Mouse (Mus musculus): ENCODE results near the gene Kif26a. TPM values are rescaled to one million over a fixed set of nuclear protein-coding genes. Genes with fewer than 3 reads are reported as not detected.
A peak's percentile ranks its signal among the peaks of the same experiment; 100 is the strongest.

The Kif26a gene
- polyA plus RNA-seq, 1 experiment from 2014 or later, result 2.0 TPM

DNA sequence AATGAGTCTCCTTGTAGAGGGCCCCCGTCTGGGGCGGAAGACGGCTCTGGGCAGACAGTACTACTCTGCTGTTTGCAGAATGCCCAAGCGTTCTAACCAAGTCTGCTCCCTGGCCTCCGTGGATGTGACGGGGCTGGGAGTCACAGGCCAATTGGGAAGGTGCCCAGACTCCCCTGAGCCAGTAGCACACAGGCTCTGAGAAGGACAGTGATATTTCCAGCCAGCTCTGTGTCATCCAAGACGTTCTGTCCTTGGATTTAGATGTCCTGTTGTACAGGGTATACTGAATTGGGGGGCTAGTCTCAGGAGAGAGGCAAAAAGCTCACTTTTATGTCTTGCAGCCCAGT is 36.6 kb downstream of the Kif26a start:
- no peak overlapping the region for H3K9ac ChIP-seq (ENCODE audit: low read length)
- H3K36me3 ChIP-seq (ENCODE audit: control insufficient read depth, insufficient read depth, low read length), result no peaks in the 10 kb centered on the region
- H3K27ac ChIP-seq (ENCODE audit: low read depth, low read length), result no peak overlapping the region

DNA sequence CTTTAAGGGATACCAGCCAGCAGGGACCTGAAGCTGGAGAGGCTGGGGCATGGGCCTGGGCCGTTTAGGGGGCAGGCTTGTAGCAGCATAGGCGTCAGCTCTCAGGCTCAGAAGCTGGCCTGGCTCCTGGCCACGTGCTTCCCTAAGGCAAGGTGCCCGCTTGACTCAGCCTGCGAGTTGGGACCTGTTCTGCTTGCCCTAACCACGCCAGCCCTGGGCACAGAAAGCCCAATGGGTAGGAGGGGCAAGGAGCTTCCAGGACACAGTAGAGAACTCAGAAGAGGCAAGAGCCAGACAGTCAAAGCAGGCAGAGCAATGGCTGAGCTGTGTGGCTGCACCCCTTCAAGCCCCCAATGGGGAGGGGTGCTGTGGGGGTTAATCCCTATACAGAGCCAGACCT is 37.7 kb downstream of the Kif26a start:
- Histone ChIP-seq H3K9me3 (ENCODE audit: control insufficient read depth, low read length) (no peaks in the 10 kb centered on the region), H3K4me2 (ENCODE audit: low read depth) (no peak overlapping the region), H3K4me1 (ENCODE audit: control insufficient read depth, insufficient read depth, low read length) (no peaks in the 10 kb centered on the region), H3K27ac (ENCODE audit: low read depth, low read length) (no peak overlapping the region), H3K27me3 (ENCODE audit: control insufficient read depth, insufficient read depth, low read length) (no peaks in the 10 kb centered on the region), H3K9ac (ENCODE audit: low read length) (no peak overlapping the region), H3K4me3 (ENCODE audit: low read depth, low read length) (no peak overlapping the region), H3K36me3 (ENCODE audit: control insufficient read depth, insufficient read depth, low read length) (no peaks in the 10 kb centered on the region)
- DNase-seq (ENCODE audit: low spot score), result no peak
- WGBS, result 70% methylated on average over 6 of the region's 6 CpGs
- ATAC-seq (ENCODE audit: insufficient read depth, low FRiP score, low TSS enrichment), result no peak

More for the DNA sequence above, 36.6 kb downstream of the Kif26a start:
- ATAC-seq (ENCODE audit: insufficient read depth, low FRiP score, low TSS enrichment) (no peak), DNase-seq (ENCODE audit: low spot score) (no peak)
- H3K4me3 ChIP-seq (ENCODE audit: low read depth, low read length), result no peak overlapping the region
- H3K4me2 ChIP-seq (ENCODE audit: low read depth), result no peak overlapping the region
- no peaks in the 10 kb centered on the region for H3K9me3 ChIP-seq (ENCODE audit: control insufficient read depth, low read length)
- WGBS, result 39% methylated on average over 7 of the region's 7 CpGs
- H3K4me1 ChIP-seq (ENCODE audit: control insufficient read depth, insufficient read depth, low read length), result no peaks in the 10 kb centered on the region
- no peaks in the 10 kb centered on the region for H3K27me3 ChIP-seq (ENCODE audit: control insufficient read depth, insufficient read depth, low read length)

DNA sequence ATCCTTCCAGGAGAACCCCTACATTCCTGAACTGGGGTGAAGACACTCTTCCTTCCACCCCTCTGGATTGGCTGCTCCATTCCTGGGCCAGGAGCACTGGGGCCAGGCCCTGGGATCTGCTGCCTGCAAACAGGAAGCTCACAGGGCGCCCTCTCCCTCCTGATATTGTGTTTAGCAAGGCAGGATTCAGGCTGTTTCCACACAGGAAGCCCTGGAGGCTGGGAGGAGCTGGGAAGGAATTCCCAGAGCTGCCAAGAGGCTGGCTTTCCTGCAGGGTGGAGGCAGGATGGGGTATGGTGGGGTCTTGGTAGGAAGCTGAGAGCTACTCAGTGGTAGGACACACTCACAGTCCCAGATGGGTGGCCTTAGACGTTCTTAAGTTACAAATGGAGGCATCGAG is 38.4 kb downstream of the Kif26a start:
- 49% methylated on average over 3 of the region's 3 CpGs for WGBS
- Histone ChIP-seq H3K27ac (ENCODE audit: low read depth, low read length) (no peak overlapping the region), H3K9ac (ENCODE audit: low read length) (no peak overlapping the region), H3K4me3 (ENCODE audit: low read depth, low read length) (no peak overlapping the region), H3K4me1 (ENCODE audit: control insufficient read depth, insufficient read depth, low read length) (no peaks in the 10 kb centered on the region), H3K9me3 (ENCODE audit: control insufficient read depth, low read length) (no peaks in the 10 kb centered on the region), H3K36me3 (ENCODE audit: control insufficient read depth, insufficient read depth, low read length) (no peaks in the 10 kb centered on the region), H3K27me3 (ENCODE audit: control insufficient read depth, insufficient read depth, low read length) (no peaks in the 10 kb centered on the region), H3K4me2 (ENCODE audit: low read depth) (no peak overlapping the region)
- DNase-seq (ENCODE audit: low spot score) (no peak), ATAC-seq (ENCODE audit: insufficient read depth, low FRiP score, low TSS enrichment) (no peak)

DNA sequence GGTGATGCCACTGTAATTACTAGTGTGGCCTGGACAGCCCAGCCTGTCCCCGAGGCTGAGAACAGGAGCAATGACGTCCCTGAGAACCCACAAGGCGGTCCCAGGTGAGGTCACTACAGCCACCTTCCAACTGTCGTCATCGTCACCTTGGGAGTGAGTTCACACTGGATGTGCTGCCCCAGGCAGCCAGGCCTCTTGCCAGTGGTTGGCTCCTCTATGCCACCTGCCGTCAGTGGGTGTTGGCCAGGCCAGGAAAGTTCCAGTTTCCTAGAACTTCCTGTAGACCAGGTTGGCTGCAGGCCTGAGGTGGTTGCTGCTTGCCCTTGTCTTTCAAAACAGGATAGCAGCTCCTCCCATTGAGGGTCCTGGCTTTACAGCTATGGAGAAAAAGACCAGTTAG is 40.9 kb downstream of the Kif26a start:
- 82% methylated on average over 6 of the region's 6 CpGs for WGBS
- Histone ChIP-seq H3K4me1 (ENCODE audit: control insufficient read depth, insufficient read depth, low read length) (no peaks in the 10 kb centered on the region), H3K27ac (ENCODE audit: low read depth, low read length) (no peak overlapping the region), H3K9ac (ENCODE audit: low read length) (no peak overlapping the region), H3K36me3 (ENCODE audit: control insufficient read depth, insufficient read depth, low read length) (no peaks in the 10 kb centered on the region), H3K27me3 (ENCODE audit: control insufficient read depth, insufficient read depth, low read length) (no peaks in the 10 kb centered on the region), H3K4me3 (ENCODE audit: low read depth, low read length) (no peak overlapping the region), H3K4me2 (ENCODE audit: low read depth) (no peak overlapping the region), H3K9me3 (ENCODE audit: control insufficient read depth, low read length) (no peaks in the 10 kb centered on the region)
- no peak for ATAC-seq (ENCODE audit: insufficient read depth, low FRiP score, low TSS enrichment)
- no peak for DNase-seq (ENCODE audit: low spot score)

DNA sequence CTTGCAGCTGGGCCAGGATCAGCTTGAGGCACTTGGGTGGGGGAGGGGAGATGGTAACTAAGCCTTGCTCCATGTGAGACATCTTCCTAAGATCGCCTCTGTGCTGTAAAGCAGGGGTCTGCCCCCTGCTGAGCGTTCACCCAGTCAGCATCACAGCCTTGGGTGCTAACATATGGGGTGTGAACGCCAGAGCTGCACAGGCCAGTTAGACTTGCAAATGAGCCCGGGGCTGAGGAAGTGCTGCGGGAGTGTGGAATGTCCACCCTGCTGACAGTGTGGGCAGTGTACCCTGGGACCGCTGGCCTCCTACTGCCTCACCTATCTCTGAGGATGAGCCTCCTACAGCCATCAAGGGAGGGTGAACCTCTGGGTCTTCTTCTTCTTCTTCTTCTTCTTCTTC is 45.7 kb downstream of the Kif26a start:
- 48% methylated on average over 6 of the region's 6 CpGs for WGBS
- no peak for DNase-seq (ENCODE audit: low spot score)

DNA sequence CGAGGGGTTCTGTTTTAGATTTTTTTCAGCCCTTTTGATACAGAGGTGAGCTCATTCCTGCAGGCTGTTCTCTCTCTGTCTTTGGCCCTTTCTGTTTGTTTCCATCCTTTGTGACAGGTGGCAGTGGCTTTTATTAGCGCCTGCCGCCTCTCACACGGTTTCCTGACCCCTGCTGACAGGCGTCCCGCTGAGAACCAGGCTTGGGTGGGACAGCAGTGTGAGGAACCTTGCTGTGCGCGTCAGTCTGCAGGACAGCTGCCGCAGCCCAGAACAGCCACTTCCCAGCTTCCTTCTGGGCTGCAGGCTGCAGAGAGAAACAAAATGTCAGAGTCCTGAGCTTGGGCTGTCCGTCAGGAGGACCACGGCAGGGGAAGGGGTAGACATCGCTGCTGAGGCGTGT is 49.0 kb downstream of the Kif26a start:
- DNase-seq (ENCODE audit: low spot score) (no peak), ATAC-seq (ENCODE audit: insufficient read depth, low FRiP score, low TSS enrichment) (no peak)
- Histone ChIP-seq H3K4me1 (ENCODE audit: control insufficient read depth, insufficient read depth, low read length) (peaks cover 7% of the 10 kb centered on the region), H3K4me3 (ENCODE audit: low read depth, low read length) (no peak overlapping the region), H3K4me2 (ENCODE audit: low read depth) (0 out of 2 replicates have a peak overlapping the region, but pooled peaks have one; percentile 19), H3K36me3 (ENCODE audit: control insufficient read depth, insufficient read depth, low read length) (no peaks in the 10 kb centered on the region), H3K27me3 (ENCODE audit: control insufficient read depth, insufficient read depth, low read length) (no peaks in the 10 kb centered on the region), H3K9ac (ENCODE audit: low read length) (peak overlapping the region; percentile 20; the same call in 1 of the 2 replicates), H3K27ac (ENCODE audit: low read depth, low read length) (no peak overlapping the region), H3K9me3 (ENCODE audit: control insufficient read depth, low read length) (no peaks in the 10 kb centered on the region)
- 4% methylated on average over 13 of the region's 13 CpGs for WGBS

More for the DNA sequence above, 45.7 kb downstream of the Kif26a start:
- Histone ChIP-seq H3K4me1 (ENCODE audit: control insufficient read depth, insufficient read depth, low read length) (peaks cover 7% of the 10 kb centered on the region), H3K4me2 (ENCODE audit: low read depth) (no peak overlapping the region), H3K9ac (ENCODE audit: low read length) (no peak overlapping the region), H3K27me3 (ENCODE audit: control insufficient read depth, insufficient read depth, low read length) (no peaks in the 10 kb centered on the region), H3K27ac (ENCODE audit: low read depth, low read length) (no peak overlapping the region), H3K36me3 (ENCODE audit: control insufficient read depth, insufficient read depth, low read length) (no peaks in the 10 kb centered on the region), H3K9me3 (ENCODE audit: control insufficient read depth, low read length) (no peaks in the 10 kb centered on the region), H3K4me3 (ENCODE audit: low read depth, low read length) (no peak overlapping the region)
- ATAC-seq (ENCODE audit: insufficient read depth, low FRiP score, low TSS enrichment), result no peak

DNA sequence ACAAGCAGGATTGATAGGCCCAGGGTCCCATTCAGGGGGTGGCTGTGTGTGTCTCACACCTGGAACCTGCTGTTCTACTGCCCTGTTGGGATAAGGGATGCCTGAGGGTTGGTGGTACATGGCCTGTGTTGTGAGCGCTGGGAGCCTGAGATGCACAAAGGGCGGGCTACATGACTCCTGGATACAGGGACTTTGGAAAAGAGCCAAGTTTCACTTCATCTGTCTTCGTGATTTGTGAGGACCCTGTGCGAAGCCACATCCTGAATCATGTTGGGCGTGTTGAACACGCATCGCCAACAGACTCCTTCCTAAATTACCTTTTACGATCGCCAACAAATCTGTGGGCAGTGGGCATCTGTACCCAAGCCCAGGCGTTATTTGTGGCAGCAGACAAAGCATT is 50.6 kb downstream of the Kif26a start:
- Histone ChIP-seq H3K27me3 (ENCODE audit: control insufficient read depth, insufficient read depth, low read length) (no peaks in the 10 kb centered on the region), H3K9ac (ENCODE audit: low read length) (no peak overlapping the region), H3K36me3 (ENCODE audit: control insufficient read depth, insufficient read depth, low read length) (no peaks in the 10 kb centered on the region), H3K4me3 (ENCODE audit: low read depth, low read length) (no peak overlapping the region), H3K4me1 (ENCODE audit: control insufficient read depth, insufficient read depth, low read length) (peaks cover 7% of the 10 kb centered on the region), H3K9me3 (ENCODE audit: control insufficient read depth, low read length) (no peaks in the 10 kb centered on the region), H3K27ac (ENCODE audit: low read depth, low read length) (no peak overlapping the region), H3K4me2 (ENCODE audit: low read depth) (no peak overlapping the region)
- DNase-seq (ENCODE audit: low spot score) (no peak), ATAC-seq (ENCODE audit: insufficient read depth, low FRiP score, low TSS enrichment) (no peak)
- 85% methylated on average over 10 of the region's 10 CpGs for WGBS

DNA sequence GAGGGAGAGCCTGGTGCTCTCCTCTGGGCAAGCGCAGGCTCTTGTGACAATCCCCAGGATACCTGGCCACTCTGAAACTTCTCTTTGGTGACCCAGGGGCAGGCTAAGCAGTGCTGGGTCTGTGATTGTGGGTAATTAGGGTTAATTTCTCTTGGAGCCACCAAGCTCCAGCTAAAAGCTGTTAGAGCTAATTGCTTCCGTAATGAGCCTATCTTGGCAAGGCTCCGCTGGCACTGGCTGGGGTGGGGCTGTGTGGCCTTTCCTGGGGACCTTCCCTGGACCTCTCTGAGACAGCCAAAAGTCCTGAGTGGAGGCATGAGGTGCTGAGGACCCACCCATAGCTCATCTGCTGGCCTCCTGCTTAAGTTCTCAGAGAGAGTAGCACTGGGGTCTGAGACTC is 53.4 kb downstream of the Kif26a start:
- no peaks in the 10 kb centered on the region for H3K9me3 ChIP-seq (ENCODE audit: control insufficient read depth, low read length)
- peaks cover 7% of the 10 kb centered on the region for H3K4me1 ChIP-seq (ENCODE audit: control insufficient read depth, insufficient read depth, low read length)
- no peak overlapping the region for H3K4me2 ChIP-seq (ENCODE audit: low read depth)
- H3K9ac ChIP-seq (ENCODE audit: low read length), result no peak overlapping the region
- no peak overlapping the region for H3K27ac ChIP-seq (ENCODE audit: low read depth, low read length)
- H3K27me3 ChIP-seq (ENCODE audit: control insufficient read depth, insufficient read depth, low read length), result no peaks in the 10 kb centered on the region
- H3K36me3 ChIP-seq (ENCODE audit: control insufficient read depth, insufficient read depth, low read length), result no peaks in the 10 kb centered on the region
- ATAC-seq (ENCODE audit: insufficient read depth, low FRiP score, low TSS enrichment) (no peak), DNase-seq (ENCODE audit: low spot score) (no peak)
- 51% methylated on average over 3 of the region's 3 CpGs for WGBS
- H3K4me3 ChIP-seq (ENCODE audit: low read depth, low read length), result no peak overlapping the region

DNA sequence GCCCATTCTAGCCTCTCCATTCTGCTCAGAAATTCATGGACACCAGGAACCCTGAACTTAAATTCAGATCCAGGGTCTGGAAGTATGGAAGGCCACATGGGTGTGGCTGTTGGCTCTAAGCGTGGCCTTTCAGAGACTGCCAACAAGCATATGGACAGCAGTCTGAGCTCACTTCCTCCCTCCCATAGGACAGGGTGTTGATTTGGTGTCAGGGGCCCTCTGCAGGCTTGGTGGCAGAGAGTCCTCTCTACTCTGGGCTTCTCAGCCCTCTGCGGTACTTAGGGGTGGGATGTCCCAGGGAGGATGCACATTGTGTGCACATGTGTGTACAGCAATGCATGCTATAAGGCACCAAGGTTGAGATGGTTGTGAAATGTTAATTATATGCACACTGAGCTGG is 54.0 kb downstream of the Kif26a start:
- WGBS, result 58% methylated on average over 2 of the region's 2 CpGs
- Histone ChIP-seq H3K4me2 (ENCODE audit: low read depth) (no peak overlapping the region), H3K27me3 (ENCODE audit: control insufficient read depth, insufficient read depth, low read length) (no peaks in the 10 kb centered on the region), H3K9me3 (ENCODE audit: control insufficient read depth, low read length) (no peaks in the 10 kb centered on the region), H3K9ac (ENCODE audit: low read length) (no peak overlapping the region), H3K4me3 (ENCODE audit: low read depth, low read length) (no peak overlapping the region), H3K36me3 (ENCODE audit: control insufficient read depth, insufficient read depth, low read length) (no peaks in the 10 kb centered on the region), H3K27ac (ENCODE audit: low read depth, low read length) (no peak overlapping the region), H3K4me1 (ENCODE audit: control insufficient read depth, insufficient read depth, low read length) (peaks cover 6% of the 10 kb centered on the region)
- DNase-seq (ENCODE audit: low spot score), result no peak
- no peak for ATAC-seq (ENCODE audit: insufficient read depth, low FRiP score, low TSS enrichment)

Data from neural tube, embryonic 11.5 days (tissue).